Mouse (Mus musculus) ES-Bruce4 (cell line): Measurements from ENCODE around the gene Sdc3.

Experiments
- CTCF ChIP-seq: IDR thresholded peaks from one replicate; pipeline ENCODE4 v1.8.1; 2011; ENCODE audit warnings: low read depth, low read length
- EP300 ChIP-seq: IDR thresholded peaks from 2 replicates; pipeline ENCODE4 v1.6.1; 2011; ENCODE audit warnings: low read depth, low read length; ENCODE audit not compliant: insufficient read depth

GRCm38 (mm10) chr4:130754776-130755175 is 37.6 kb upstream of the Sdc3 start:
- TF ChIP-seq CTCF: no peak
- TF ChIP-seq EP300: no peak
